Mouse (Mus musculus): ENCODE data around the gene Krt20. TPM values are rescaled to one million over a fixed set of nuclear protein-coding genes. Genes with fewer than 3 reads are reported as not detected.

The Krt20 gene
- polyA plus RNA-seq, 1 experiment from 2014 or later: 0.70 TPM

DNA sequence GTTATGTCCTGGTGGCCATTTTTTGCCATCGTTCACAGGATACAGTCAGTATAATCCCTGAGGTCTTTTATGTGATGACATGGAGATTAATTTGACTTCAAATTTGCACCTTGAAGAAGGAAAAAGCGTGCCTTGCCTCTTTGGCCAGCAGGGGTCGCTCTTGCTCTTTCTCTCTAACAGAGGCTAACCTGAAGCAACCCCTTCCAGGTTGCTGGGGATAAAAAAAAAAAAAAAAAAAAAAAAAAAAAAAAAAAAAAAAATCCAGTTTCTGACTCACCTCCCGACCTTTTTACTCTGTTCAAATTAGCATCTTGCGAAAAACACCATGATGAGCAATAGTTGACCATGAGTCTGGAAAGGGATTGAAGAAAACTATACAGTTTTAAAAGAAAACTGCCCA, 26.9 kb upstream of the Krt20 start:
- H3K36me3 ChIP-seq (ENCODE audit: control insufficient read depth, insufficient read depth, low read length): no peaks in the 10 kb centered on the region
- no peaks in the 10 kb centered on the region for H3K4me1 ChIP-seq (ENCODE audit: control insufficient read depth in 2 of 2, insufficient read depth in 2 of 2, low read length in 2 of 2)
- H3K27ac ChIP-seq (replicated peaks in 1 of 2; ENCODE audit: control insufficient read depth in 1 of 2, insufficient read depth in 1 of 2, low read depth in 2 of 2, low read length in 2 of 2): no peak overlapping the region
- no peaks in the 10 kb centered on the region for H3K9me3 ChIP-seq (ENCODE audit: control insufficient read depth, low read length)
- no peak overlapping the region for H3K9ac ChIP-seq (ENCODE audit: low read length)
- WGBS: 9% methylated on average over 5 of the region's 5 CpGs
- peaks cover 4% of the 10 kb centered on the region; the same call in 1 of the 2 replicates for H3K27me3 ChIP-seq (ENCODE audit: control insufficient read depth, insufficient read depth, low read length)
- H3K4me2 ChIP-seq (ENCODE audit: low read length): no peak overlapping the region
- no peak overlapping the region for H3K4me3 ChIP-seq (ENCODE audit: control insufficient read depth in 1 of 2, insufficient read depth in 1 of 2, low read depth in 1 of 2, low read length in 2 of 2)
- no peak for ATAC-seq (ENCODE audit: insufficient number of reproducible peaks, insufficient read depth, low FRiP score, low read depth)

DNA sequence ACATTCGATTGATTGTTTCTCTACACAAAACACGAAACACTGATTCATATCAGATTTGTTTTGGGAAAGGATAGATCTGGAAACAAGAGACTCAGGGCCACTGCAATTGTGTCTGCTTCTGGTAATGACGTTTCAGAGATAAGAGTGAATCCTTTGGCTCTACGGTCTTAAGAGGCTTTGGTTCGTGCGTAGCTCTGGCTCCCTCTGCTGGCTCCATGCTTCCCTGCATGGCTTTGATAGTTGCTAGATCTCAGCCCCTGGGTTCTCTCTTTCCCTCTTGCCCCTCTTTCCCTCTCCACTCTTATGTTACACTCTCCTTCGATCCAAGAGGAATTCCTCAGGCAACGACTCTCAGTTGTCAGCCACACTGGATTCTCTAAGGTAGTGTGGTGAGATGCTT, 25.2 kb upstream of the Krt20 start:
- H3K4me3 ChIP-seq (ENCODE audit: control insufficient read depth in 1 of 2, insufficient read depth in 1 of 2, low read depth in 1 of 2, low read length in 2 of 2): no peak overlapping the region
- no peak overlapping the region for H3K9ac ChIP-seq (ENCODE audit: low read length)
- H3K4me1 ChIP-seq (ENCODE audit: control insufficient read depth in 2 of 2, insufficient read depth in 2 of 2, low read length in 2 of 2): no peaks in the 10 kb centered on the region
- no peaks in the 10 kb centered on the region for H3K9me3 ChIP-seq (ENCODE audit: control insufficient read depth, low read length)
- no peak overlapping the region for H3K27ac ChIP-seq (replicated peaks in 1 of 2; ENCODE audit: control insufficient read depth in 1 of 2, insufficient read depth in 1 of 2, low read depth in 2 of 2, low read length in 2 of 2)
- no peak overlapping the region for H3K4me2 ChIP-seq (ENCODE audit: low read length)
- ATAC-seq (ENCODE audit: insufficient number of reproducible peaks, insufficient read depth, low FRiP score, low read depth): no peak
- 5% methylated on average over 8 of the region's 8 CpGs for WGBS
- no peaks in the 10 kb centered on the region for H3K36me3 ChIP-seq (ENCODE audit: control insufficient read depth, insufficient read depth, low read length)
- H3K27me3 ChIP-seq (ENCODE audit: control insufficient read depth, insufficient read depth, low read length): peaks cover 4% of the 10 kb centered on the region; the same call in 1 of the 2 replicates

DNA sequence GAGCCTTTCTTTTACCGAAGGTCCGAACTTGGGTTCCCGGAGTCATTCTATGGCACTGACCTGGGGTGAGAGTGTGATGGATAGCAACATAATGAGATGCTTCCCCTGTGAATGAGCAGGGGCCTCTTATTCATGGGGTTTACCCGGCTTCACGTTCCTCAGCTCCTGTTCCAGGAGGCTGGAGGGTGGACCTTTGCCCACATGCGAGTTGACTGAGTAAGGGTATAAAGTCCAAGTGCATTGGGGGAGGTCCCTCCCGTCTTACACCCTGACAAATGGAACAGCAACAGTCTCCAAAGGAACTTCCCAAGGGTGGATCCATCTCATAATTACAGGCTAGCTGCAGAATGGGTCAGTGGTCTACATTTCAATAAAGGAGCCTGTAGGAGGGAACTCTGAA, 23.8 kb upstream of the Krt20 start:
- no peaks in the 10 kb centered on the region for H3K4me1 ChIP-seq (ENCODE audit: control insufficient read depth in 2 of 2, insufficient read depth in 2 of 2, low read length in 2 of 2)
- 78% methylated on average over 7 of the region's 7 CpGs for WGBS
- H3K4me2 ChIP-seq (ENCODE audit: low read length): no peak overlapping the region
- no peak overlapping the region for H3K4me3 ChIP-seq (ENCODE audit: control insufficient read depth in 1 of 2, insufficient read depth in 1 of 2, low read depth in 1 of 2, low read length in 2 of 2)
- H3K27me3 ChIP-seq (ENCODE audit: control insufficient read depth, insufficient read depth, low read length): peaks cover 4% of the 10 kb centered on the region; the same call in 1 of the 2 replicates
- no peaks in the 10 kb centered on the region for H3K9me3 ChIP-seq (ENCODE audit: control insufficient read depth, low read length)
- no peaks in the 10 kb centered on the region for H3K36me3 ChIP-seq (ENCODE audit: control insufficient read depth, insufficient read depth, low read length)
- no peak overlapping the region for H3K27ac ChIP-seq (replicated peaks in 1 of 2; ENCODE audit: control insufficient read depth in 1 of 2, insufficient read depth in 1 of 2, low read depth in 2 of 2, low read length in 2 of 2)
- ATAC-seq (ENCODE audit: insufficient number of reproducible peaks, insufficient read depth, low FRiP score, low read depth): no peak
- H3K9ac ChIP-seq (ENCODE audit: low read length): no peak overlapping the region

DNA sequence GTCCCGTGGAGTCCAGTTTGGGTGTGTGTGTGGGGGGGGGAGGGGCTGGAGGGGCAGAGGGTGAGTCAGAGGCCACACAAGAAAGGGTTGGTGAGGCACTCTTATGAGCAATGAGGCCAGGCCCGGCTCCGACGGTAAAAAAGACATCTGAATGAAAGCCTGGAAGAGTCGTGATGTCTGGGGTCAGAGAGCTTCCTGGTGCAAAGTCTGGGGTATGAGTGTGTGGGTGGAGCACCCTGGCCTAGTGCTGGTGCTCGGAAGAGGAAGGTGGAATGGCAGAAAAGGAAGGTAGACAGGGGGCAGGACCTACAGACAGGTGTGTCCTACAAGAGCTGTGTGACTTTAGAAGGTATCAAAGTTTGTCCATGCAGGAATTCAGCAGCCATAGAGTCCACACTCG, 20.9 kb upstream of the Krt20 start:
- no peak overlapping the region for H3K4me2 ChIP-seq (ENCODE audit: low read length)
- no peaks in the 10 kb centered on the region for H3K9me3 ChIP-seq (ENCODE audit: control insufficient read depth, low read length)
- no peak overlapping the region for H3K9ac ChIP-seq (ENCODE audit: low read length)
- peaks cover 4% of the 10 kb centered on the region; the same call in 1 of the 2 replicates for H3K27me3 ChIP-seq (ENCODE audit: control insufficient read depth, insufficient read depth, low read length)
- H3K36me3 ChIP-seq (ENCODE audit: control insufficient read depth, insufficient read depth, low read length): no peaks in the 10 kb centered on the region
- H3K27ac ChIP-seq (replicated peaks in 1 of 2; ENCODE audit: control insufficient read depth in 1 of 2, insufficient read depth in 1 of 2, low read depth in 2 of 2, low read length in 2 of 2): no peak overlapping the region
- no peak for ATAC-seq (ENCODE audit: insufficient number of reproducible peaks, insufficient read depth, low FRiP score, low read depth)
- H3K4me1 ChIP-seq (ENCODE audit: control insufficient read depth in 2 of 2, insufficient read depth in 2 of 2, low read length in 2 of 2): no peaks in the 10 kb centered on the region
- WGBS: 52% methylated on average over 7 of the region's 7 CpGs
- H3K4me3 ChIP-seq (ENCODE audit: control insufficient read depth in 1 of 2, insufficient read depth in 1 of 2, low read depth in 1 of 2, low read length in 2 of 2): no peak overlapping the region

GRCm38 (mm10) chr11:99454759-99455158, 16.8 kb upstream of the Krt20 start:
- 82% methylated on average over 10 of the region's 10 CpGs for WGBS
- H3K4me3 ChIP-seq (ENCODE audit: control insufficient read depth in 1 of 2, insufficient read depth in 1 of 2, low read depth in 1 of 2, low read length in 2 of 2): no peak overlapping the region
- no peak for ATAC-seq (ENCODE audit: insufficient number of reproducible peaks, insufficient read depth, low FRiP score, low read depth)

DNA sequence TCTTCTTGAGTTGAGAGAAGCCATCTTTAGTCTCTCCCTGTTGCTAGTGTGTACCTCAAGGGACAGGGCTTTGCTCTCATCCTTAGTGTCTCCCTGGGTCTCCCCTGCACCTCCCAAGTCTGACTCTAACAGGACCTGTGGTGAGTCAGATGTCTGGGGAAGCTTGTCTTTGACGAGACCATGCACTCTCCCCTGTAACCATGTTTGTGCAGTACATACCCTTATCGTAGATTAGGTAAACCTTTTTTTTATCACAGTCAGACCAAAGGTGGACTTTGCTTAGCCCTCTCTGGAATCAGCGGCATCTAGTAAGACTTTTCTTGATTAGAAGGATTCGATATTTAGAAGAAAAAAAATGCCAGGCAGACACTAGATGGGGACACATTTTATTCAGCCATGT, 16.1 kb upstream of the Krt20 start:
- Histone ChIP-seq H3K4me3 (ENCODE audit: control insufficient read depth in 1 of 2, insufficient read depth in 1 of 2, low read depth in 1 of 2, low read length in 2 of 2) (no peak overlapping the region), H3K9ac (ENCODE audit: low read length) (no peak overlapping the region), H3K27me3 (ENCODE audit: control insufficient read depth, insufficient read depth, low read length) (no peaks in the 10 kb centered on the region), H3K27ac (replicated peaks in 1 of 2; ENCODE audit: control insufficient read depth in 1 of 2, insufficient read depth in 1 of 2, low read depth in 2 of 2, low read length in 2 of 2) (no peak overlapping the region), H3K4me2 (ENCODE audit: low read length) (no peak overlapping the region), H3K9me3 (ENCODE audit: control insufficient read depth, low read length) (no peaks in the 10 kb centered on the region), H3K4me1 (ENCODE audit: control insufficient read depth in 2 of 2, insufficient read depth in 2 of 2, low read length in 2 of 2) (no peaks in the 10 kb centered on the region), H3K36me3 (ENCODE audit: control insufficient read depth, insufficient read depth, low read length) (no peaks in the 10 kb centered on the region)
- no peak for ATAC-seq (ENCODE audit: insufficient number of reproducible peaks, insufficient read depth, low FRiP score, low read depth)
- 71% methylated on average over 4 of the region's 4 CpGs for WGBS

More at GRCm38 (mm10) chr11:99454759-99455158, 16.8 kb upstream of the Krt20 start:
- Histone ChIP-seq H3K27ac (replicated peaks in 1 of 2; ENCODE audit: control insufficient read depth in 1 of 2, insufficient read depth in 1 of 2, low read depth in 2 of 2, low read length in 2 of 2) (no peak overlapping the region), H3K9ac (ENCODE audit: low read length) (no peak overlapping the region), H3K36me3 (ENCODE audit: control insufficient read depth, insufficient read depth, low read length) (no peaks in the 10 kb centered on the region), H3K9me3 (ENCODE audit: control insufficient read depth, low read length) (no peaks in the 10 kb centered on the region), H3K4me2 (ENCODE audit: low read length) (no peak overlapping the region), H3K27me3 (ENCODE audit: control insufficient read depth, insufficient read depth, low read length) (no peaks in the 10 kb centered on the region), H3K4me1 (ENCODE audit: control insufficient read depth in 2 of 2, insufficient read depth in 2 of 2, low read length in 2 of 2) (no peaks in the 10 kb centered on the region)

- 43% methylated on average over 2 of the region's 2 CpGs for WGBS
- H3K4me1 ChIP-seq (ENCODE audit: control insufficient read depth in 2 of 2, insufficient read depth in 2 of 2, low read length in 2 of 2): no peaks in the 10 kb centered on the region
- H3K4me2 ChIP-seq (ENCODE audit: low read length): no peak overlapping the region
- no peak overlapping the region for H3K4me3 ChIP-seq (ENCODE audit: control insufficient read depth in 1 of 2, insufficient read depth in 1 of 2, low read depth in 1 of 2, low read length in 2 of 2)
- no peak overlapping the region for H3K9ac ChIP-seq (ENCODE audit: low read length)
- no peaks in the 10 kb centered on the region for H3K36me3 ChIP-seq (ENCODE audit: control insufficient read depth, insufficient read depth, low read length)
- ATAC-seq (ENCODE audit: insufficient number of reproducible peaks, insufficient read depth, low FRiP score, low read depth): no peak
- H3K9me3 ChIP-seq (ENCODE audit: control insufficient read depth, low read length): no peaks in the 10 kb centered on the region
- H3K27me3 ChIP-seq (ENCODE audit: control insufficient read depth, insufficient read depth, low read length): no peaks in the 10 kb centered on the region
- no peak overlapping the region for H3K27ac ChIP-seq (replicated peaks in 1 of 2; ENCODE audit: control insufficient read depth in 1 of 2, insufficient read depth in 1 of 2, low read depth in 2 of 2, low read length in 2 of 2)
Measured at GRCm38 (mm10) chr11:99448769-99449168, 10.8 kb upstream of the Krt20 start.

GRCm38 (mm10) chr11:99441220-99441619, 3.3 kb upstream of the Krt20 start:
- Histone ChIP-seq H3K27me3 (ENCODE audit: control insufficient read depth, insufficient read depth, low read length) (no peaks in the 10 kb centered on the region), H3K36me3 (ENCODE audit: control insufficient read depth, insufficient read depth, low read length) (no peaks in the 10 kb centered on the region), H3K4me2 (ENCODE audit: low read length) (no peak overlapping the region), H3K9ac (ENCODE audit: low read length) (no peak overlapping the region), H3K9me3 (ENCODE audit: control insufficient read depth, low read length) (no peaks in the 10 kb centered on the region), H3K4me3 (ENCODE audit: control insufficient read depth in 1 of 2, insufficient read depth in 1 of 2, low read depth in 1 of 2, low read length in 2 of 2) (no peak overlapping the region), H3K4me1 (ENCODE audit: control insufficient read depth in 2 of 2, insufficient read depth in 2 of 2, low read length in 2 of 2) (peaks cover 3 to 6% of the 10 kb centered on the region in 2 experiments; a peak in 3 of 4 replicates), H3K27ac (replicated peaks in 1 of 2; ENCODE audit: control insufficient read depth in 1 of 2, insufficient read depth in 1 of 2, low read depth in 2 of 2, low read length in 2 of 2) (no peak overlapping the region)
- ATAC-seq (ENCODE audit: insufficient number of reproducible peaks, insufficient read depth, low FRiP score, low read depth): no peak
- WGBS: 68% methylated on average over 8 of the region's 8 CpGs
